Mouse (Mus musculus) C2C12 (cell line): ENCODE measurements around the gene Foxl1. TPM values are rescaled to one million over a fixed set of nuclear protein-coding genes. Genes with fewer than 3 reads are reported as not detected.

Experiments used
- H3K27me3 ChIP-seq: one replicate; pipeline ENCODE4 v1.6.1; 2011; ENCODE audit not compliant: control insufficient read depth, insufficient read depth, insufficient read length
- H3K36me3 ChIP-seq: one replicate; pipeline ENCODE4 v1.6.1; 2011; ENCODE audit not compliant: control insufficient read depth, insufficient read depth
- H3K4me3 ChIP-seq: one replicate; pipeline ENCODE4 v1.5.1; 2011; ENCODE audit warnings: mild to moderate bottlenecking, control low read depth; ENCODE audit not compliant: poor library complexity, insufficient read depth, severe bottlenecking
- H3K79me2 ChIP-seq: one replicate; pipeline ENCODE4 v1.6.1; 2011; ENCODE audit not compliant: control insufficient read depth, insufficient read depth
- H3K79me3 ChIP-seq: one replicate; pipeline ENCODE4 v1.6.1; 2011; ENCODE audit warnings: low read depth, control low read depth
- H3ac ChIP-seq: one replicate; pipeline ENCODE3; 2011; ENCODE audit warnings: low read depth; ENCODE audit not compliant: control insufficient read depth, insufficient read length
- CEBPB ChIP-seq: IDR thresholded peaks from one replicate; pipeline ENCODE4 v1.6.1; 2011; ENCODE audit warnings: low read depth, mild to moderate bottlenecking, control low read depth, moderate library complexity
- CTCF ChIP-seq: IDR thresholded peaks from one replicate; pipeline ENCODE4 v1.5.1; 2011; ENCODE audit not compliant: control insufficient read depth, insufficient read depth, insufficient read length
- FOSL1 ChIP-seq: IDR thresholded peaks from one replicate; pipeline ENCODE4 v1.8.0; 2011; ENCODE audit warnings: mild to moderate bottlenecking, low read length; ENCODE audit not compliant: poor library complexity, insufficient read depth, severe bottlenecking
- MAX ChIP-seq: IDR thresholded peaks from one replicate; pipeline ENCODE4 v1.6.1; 2011; ENCODE audit warnings: mild to moderate bottlenecking, control low read depth
- MYOD1 ChIP-seq: IDR thresholded peaks from one replicate; pipeline ENCODE4 v1.6.1; 2011; ENCODE audit warnings: low read depth; ENCODE audit not compliant: control insufficient read depth, insufficient read length
- MYOG ChIP-seq: IDR thresholded peaks from one replicate; pipeline ENCODE4 v1.6.1; 2011; ENCODE audit not compliant: control insufficient read depth, insufficient read length; ENCODE audit errors: extremely low read depth
- USF1 ChIP-seq: IDR thresholded peaks from one replicate; pipeline ENCODE4 v1.6.1; 2011; ENCODE audit warnings: low read depth, mild to moderate bottlenecking, control low read depth, moderate library complexity
- polyA plus RNA-seq: library from polyadenylated mRNA; unstranded; fragments of >200 nt; fragmentation: generic; extraction: Trizol; gene quantifications from one replicate; pipeline ENCODE4 v1.2.1, GENCODE M21; 2012; ENCODE audit warnings: missing spikeins

Gene Foxl1
- polyA plus RNA-seq, 1 experiment, result 6.1 TPM

- H3K79me2 ChIP-seq, result peaks cover 19% of the 10 kb centered on the region
- H3K27me3 ChIP-seq, result no peaks in the 10 kb centered on the region
- H3K4me3 ChIP-seq, result peak within 1 kb of the TSS; percentile 66
- no peaks in the 10 kb centered on the region for H3K79me3 ChIP-seq
- H3ac ChIP-seq, result peak within 1 kb of the TSS; percentile 96
- no peak for TF ChIP-seq FOSL1
- no peak for TF ChIP-seq MYOD1
- TF ChIP-seq CTCF, result no peak
- peaks cover 14% of the 10 kb centered on the region for H3K36me3 ChIP-seq
Measured at GRCm38 (mm10) chr8:121107668-121108656, 19.8 kb upstream of the Foxl1 start, which contains the start of gene Mthfsd. TSS of gene Mthfsd (minus strand) at chr8:121108392.

- Histone ChIP-seq H3ac (peak overlapping the region; percentile 47), H3K79me2 (peaks cover 19% of the 10 kb centered on the region), H3K79me3 (no peaks in the 10 kb centered on the region), H3K4me3 (peak overlapping the region; percentile 66), H3K27me3 (no peaks in the 10 kb centered on the region), H3K36me3 (peaks cover 8% of the 10 kb centered on the region)
- TF ChIP-seq MAX, result no peak
- TF ChIP-seq CTCF, result no peak
- TF ChIP-seq MYOD1, result no peak
- no peak for TF ChIP-seq CEBPB
- no peak for TF ChIP-seq USF1
- TF ChIP-seq MYOG, result no peak
- TF ChIP-seq FOSL1, result no peak
Measured at GRCm38 (mm10) chr8:121108657-121109056, 19.1 kb upstream of the Foxl1 start.

- Histone ChIP-seq H3K79me3 (no peaks in the 10 kb centered on the region), H3K36me3 (no peaks in the 10 kb centered on the region), H3K27me3 (no peaks in the 10 kb centered on the region), H3ac (no peak overlapping the region), H3K79me2 (peaks cover 20% of the 10 kb centered on the region), H3K4me3 (no peak overlapping the region)
- TF ChIP-seq MYOD1, result no peak
- TF ChIP-seq USF1, result no peak
- no peak for TF ChIP-seq MYOG
- no peak for TF ChIP-seq CTCF
- TF ChIP-seq MAX, result no peak
Measured at GRCm38 (mm10) chr8:121111145-121111907, 16.4 kb upstream of the Foxl1 start.

GRCm38 (mm10) chr8:121113261-121113660 is 14.5 kb upstream of the Foxl1 start:
- H3ac ChIP-seq, result no peak overlapping the region
- H3K36me3 ChIP-seq, result no peaks in the 10 kb centered on the region
- peaks cover 10% of the 10 kb centered on the region for H3K79me3 ChIP-seq
- TF ChIP-seq CTCF, result peak; percentile 94
- no peak for TF ChIP-seq FOSL1
- no peak overlapping the region for H3K4me3 ChIP-seq
- peaks cover 22% of the 10 kb centered on the region for H3K79me2 ChIP-seq
- no peaks in the 10 kb centered on the region for H3K27me3 ChIP-seq

GRCm38 (mm10) chr8:121115136-121115535 is 12.6 kb upstream of the Foxl1 start:
- peaks cover 41% of the 10 kb centered on the region for H3K79me2 ChIP-seq
- no peaks in the 10 kb centered on the region for H3K36me3 ChIP-seq
- peaks cover 28% of the 10 kb centered on the region for H3K79me3 ChIP-seq
- no peaks in the 10 kb centered on the region for H3K27me3 ChIP-seq
- H3ac ChIP-seq, result peak overlapping the region; percentile 39
- H3K4me3 ChIP-seq, result no peak overlapping the region
- TF ChIP-seq MYOG (no peak), CEBPB (no peak), USF1 (no peak), MAX (no peak), CTCF (no peak), FOSL1 (no peak), MYOD1 (no peak)

GRCm38 (mm10) chr8:121115948-121116347 is 11.8 kb upstream of the Foxl1 start, which contains the start of gene Foxc2:
TSS of gene Foxc2 (plus strand) at chr8:121116171.
- no peak for TF ChIP-seq MYOD1
- no peak for TF ChIP-seq FOSL1
- Histone ChIP-seq H3K27me3 (no peaks in the 10 kb centered on the region), H3K79me2 (peaks cover 49% of the 10 kb centered on the region), H3K4me3 (peak within 1 kb of the TSS; percentile 68), H3K79me3 (peaks cover 35% of the 10 kb centered on the region), H3ac (peak within 1 kb of the TSS; percentile 80), H3K36me3 (peaks cover under 1% of the 10 kb centered on the region)
